Mouse (Mus musculus) kidney, adult 2 months (tissue): ENCODE data around the gene Acp6. TPM values are rescaled to one million over a fixed set of nuclear protein-coding genes. Genes with fewer than 3 reads are reported as not detected.

Experiments
- DNase-seq: peaks from one replicate; pipeline ENCODE4 v3.0.0; 2021
- H3K27ac ChIP-seq: fragments of 200-500 bp; 2 replicates; pipeline ENCODE4 v1.5.1; 2012; ENCODE audit warnings: low read depth, low read length, control low read depth, inconsistent platforms; ENCODE audit not compliant: insufficient read depth
- H3K27me3 ChIP-seq: fragments of 200-500 bp; replicated peaks from 2 replicates; pipeline ENCODE4 v1.6.1; 2012; ENCODE audit warnings: mild to moderate bottlenecking, moderate library complexity, low read length, inconsistent platforms; ENCODE audit not compliant: control insufficient read depth, insufficient read depth
- H3K36me3 ChIP-seq: fragments of 200-500 bp; 2 replicates; pipeline ENCODE4 v1.6.1; 2012; ENCODE audit warnings: mild to moderate bottlenecking, moderate library complexity, low read length, inconsistent platforms; ENCODE audit not compliant: control insufficient read depth, insufficient read depth
- H3K4me1 ChIP-seq: fragments of 200-500 bp; 2 replicates; pipeline ENCODE4 v1.6.1; 2011; ENCODE audit warnings: low read length; ENCODE audit not compliant: control insufficient read depth, insufficient read depth
- H3K4me3 ChIP-seq: fragments of 200-500 bp; 2 replicates; pipeline ENCODE4 v1.5.1; 2011; ENCODE audit warnings: mild to moderate bottlenecking, low read depth, low read length, control low read depth; ENCODE audit not compliant: insufficient read depth
- CTCF ChIP-seq: fragments of 200-500 bp; conservative IDR thresholded peaks from 2 replicates; pipeline ENCODE4 v1.5.1; 2011; ENCODE audit warnings: low read depth, mild to moderate bottlenecking, control low read depth, low read length, moderate library complexity, mixed read lengths; ENCODE audit not compliant: insufficient read depth, insufficient read length
- POLR2A ChIP-seq: fragments of 200-500 bp; IDR thresholded peaks from one replicate; pipeline ENCODE4 v1.6.1; 2011; ENCODE audit warnings: low read depth, low read length, control low read depth
- WGBS: fragments of 180-500 bp; shearing (Covaris S2); methylation state at CpG from one replicate; pipeline ENCODE4 v1.1.7; 2018; 5-methylcytosine and 5-hydroxymethylcytosine counted together
- polyA plus RNA-seq: library from polyadenylated mRNA; depleted of rRNA; stranded (reverse); fragments of >200 nt; gene quantifications from 2 replicates; pipeline ENCODE4 v1.2.3, GENCODE M21; 2012

Gene Acp6
- polyA plus RNA-seq, 1 experiment = 67.8 TPM

DNA sequence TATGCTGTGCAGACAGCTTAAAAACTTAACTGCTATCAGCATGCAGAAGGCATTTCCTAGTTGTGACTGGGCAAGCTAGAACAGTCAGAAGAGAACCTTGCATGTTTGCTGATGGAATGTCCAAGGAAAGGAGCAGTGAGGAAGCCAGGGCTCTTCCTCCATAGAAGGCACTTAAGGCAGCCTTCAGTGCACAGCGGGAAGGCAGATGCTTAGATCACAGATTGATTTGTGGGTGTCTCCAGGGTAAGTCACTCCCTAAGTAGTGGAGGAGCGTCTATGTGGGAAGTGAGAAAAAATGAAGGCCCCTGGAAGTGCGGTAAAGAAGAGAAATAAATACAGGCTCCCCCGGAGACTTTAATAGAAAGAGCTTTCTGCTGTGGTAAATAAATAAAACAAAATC lies 40.7 kb downstream of the Acp6 start:
- Histone ChIP-seq H3K27ac (no peak overlapping the region), H3K4me1 (peaks cover 4% of the 10 kb centered on the region; the same call in 1 of the 2 replicates), H3K36me3 (no peaks in the 10 kb centered on the region), H3K27me3 (no peaks in the 10 kb centered on the region), H3K4me3 (no peak overlapping the region)
- 46% methylated on average over 4 of the region's 4 CpGs for whole genome bisulfite sequencing
- DNase-seq = no peak
- no peak for TF ChIP-seq POLR2A
- TF ChIP-seq CTCF = no peak

DNA sequence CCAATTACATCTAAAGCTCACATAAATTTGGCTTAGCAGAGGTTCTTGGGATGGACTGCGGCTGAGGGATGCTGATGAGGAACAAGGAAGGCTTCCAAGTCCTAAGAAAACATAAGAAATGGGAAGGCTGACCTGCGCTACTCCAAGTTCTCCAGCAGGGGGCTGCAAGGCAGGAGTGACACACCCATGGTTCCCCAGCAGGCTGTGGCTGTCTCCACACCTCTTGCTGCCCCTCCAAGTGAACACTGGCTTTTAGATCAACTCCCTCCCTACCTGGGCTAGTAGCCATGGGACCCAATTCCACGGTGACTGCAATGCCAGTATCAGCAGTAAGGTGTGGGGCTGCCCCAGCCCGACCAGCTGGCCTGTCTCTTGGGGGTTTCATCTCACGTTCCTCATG lies 43.4 kb downstream of the Acp6 start:
- Histone ChIP-seq H3K4me1 (peaks cover 4% of the 10 kb centered on the region; the same call in 1 of the 2 replicates), H3K36me3 (peaks cover 2% of the 10 kb centered on the region; the same call in 1 of the 2 replicates), H3K27ac (no peak overlapping the region), H3K27me3 (no peaks in the 10 kb centered on the region), H3K4me3 (no peak overlapping the region)
- DNase-seq = peak; percentile 67
- TF ChIP-seq CTCF (peak; percentile 90), POLR2A (no peak)
- WGBS = 57% methylated on average over 5 of the region's 5 CpGs

DNA sequence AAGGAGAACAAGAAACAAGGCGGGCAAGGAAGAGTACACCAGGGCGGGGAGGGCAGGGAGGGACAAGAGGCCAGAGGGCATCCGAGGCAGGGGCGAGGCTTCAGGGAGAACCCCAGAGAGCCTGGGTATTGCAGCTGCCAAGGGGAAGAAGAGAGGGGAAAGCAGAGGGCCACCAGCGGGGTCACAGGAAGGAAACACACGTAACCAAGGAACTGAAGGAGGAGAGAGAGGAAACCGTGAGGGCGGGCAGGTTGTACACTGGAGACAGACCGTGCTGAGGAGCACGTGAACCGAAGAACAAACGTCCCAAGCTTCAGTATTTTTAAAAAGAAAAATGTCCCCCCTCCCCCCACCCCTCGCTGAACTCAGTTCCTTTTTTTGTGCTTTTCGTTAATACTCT lies 45.3 kb downstream of the Acp6 start:
- Histone ChIP-seq H3K27ac (no peak overlapping the region), H3K4me3 (no peak overlapping the region), H3K27me3 (no peaks in the 10 kb centered on the region), H3K36me3 (peaks cover 4% of the 10 kb centered on the region; the same call in 1 of the 2 replicates), H3K4me1 (peaks cover 4% of the 10 kb centered on the region; the same call in 1 of the 2 replicates)
- WGBS = 57% methylated on average over 14 of the region's 14 CpGs
- DNase-seq = no peak
- TF ChIP-seq CTCF (no peak), POLR2A (no peak)

DNA sequence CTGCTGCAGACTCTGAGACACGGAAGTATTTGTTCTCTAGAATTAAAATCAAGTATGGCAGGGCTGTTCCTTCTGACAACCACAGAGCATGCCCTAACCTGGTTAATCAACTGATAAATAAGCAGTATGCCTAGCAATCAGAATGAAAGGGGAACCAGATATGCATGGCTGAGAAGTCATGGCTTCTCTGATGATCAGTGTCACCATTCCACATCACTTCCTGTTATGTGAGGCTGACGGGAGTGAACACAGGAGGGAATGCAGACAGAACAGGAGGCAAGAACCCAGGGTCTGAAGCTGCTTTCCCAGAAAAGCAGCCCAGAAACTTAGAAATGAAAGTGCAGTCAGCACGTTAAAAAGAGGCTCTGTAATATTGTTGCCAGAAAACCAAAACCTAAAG lies 47.9 kb downstream of the Acp6 start:
- no peak for DNase-seq
- H3K36me3 ChIP-seq = peaks cover 4% of the 10 kb centered on the region; the same call in 1 of the 2 replicates

DNA sequence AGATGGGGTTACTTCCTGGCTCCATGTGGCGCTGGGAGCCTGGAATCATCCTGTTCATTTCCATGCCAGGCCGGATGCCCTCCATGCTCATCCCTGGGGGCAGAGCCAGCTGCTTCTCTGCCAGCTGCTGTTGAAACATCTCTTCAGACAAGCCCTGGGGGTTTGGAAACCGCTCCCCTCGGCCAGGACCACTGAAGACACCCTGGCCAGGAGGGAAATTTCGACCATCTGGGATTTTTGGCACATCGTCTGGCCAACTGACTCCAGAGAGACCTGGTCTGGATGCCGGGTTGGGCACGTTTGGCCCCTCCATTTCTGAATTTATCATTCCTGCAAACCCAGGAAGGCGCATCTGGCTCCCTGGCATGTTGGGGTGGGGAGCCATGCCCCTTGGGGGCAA lies 50.8 kb downstream of the Acp6 start:
- no peaks in the 10 kb centered on the region for H3K27me3 ChIP-seq
- WGBS = 90% methylated on average over 9 of the region's 9 CpGs
- DNase-seq = no peak
- no peak overlapping the region for H3K27ac ChIP-seq
- H3K4me1 ChIP-seq = no peaks in the 10 kb centered on the region
- TF ChIP-seq POLR2A = no peak
- no peak for TF ChIP-seq CTCF
- no peak overlapping the region for H3K4me3 ChIP-seq
- peaks cover 4% of the 10 kb centered on the region; the same call in 1 of the 2 replicates for H3K36me3 ChIP-seq

More for the DNA sequence above, 47.9 kb downstream of the Acp6 start:
- no peak for TF ChIP-seq POLR2A
- TF ChIP-seq CTCF = no peak
- Histone ChIP-seq H3K27ac (no peak overlapping the region), H3K4me3 (no peak overlapping the region), H3K27me3 (no peaks in the 10 kb centered on the region), H3K4me1 (no peaks in the 10 kb centered on the region)
- WGBS = 69% methylated on average over 3 of the region's 3 CpGs

DNA sequence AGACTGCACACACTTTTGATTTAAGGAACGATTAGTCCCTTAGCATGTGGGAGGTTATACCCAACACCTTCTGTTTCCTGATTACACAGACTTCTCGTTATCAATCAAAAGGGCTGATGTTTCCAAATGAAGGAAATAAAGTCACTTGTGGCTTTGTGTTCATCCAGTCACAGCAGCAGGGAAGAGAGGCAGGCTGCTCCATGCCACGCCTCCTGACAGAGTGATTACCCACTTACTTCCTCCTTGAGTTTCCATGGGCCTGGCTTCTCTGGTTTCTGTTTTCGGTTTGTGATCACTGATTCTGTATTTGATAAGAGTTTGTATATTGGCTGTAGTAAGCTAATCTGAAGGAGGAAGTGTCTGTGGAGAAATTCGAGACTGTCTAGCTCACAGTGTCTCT lies 52.6 kb downstream of the Acp6 start:
- H3K36me3 ChIP-seq = peaks cover 2% of the 10 kb centered on the region; the same call in 1 of the 2 replicates
- H3K27ac ChIP-seq = no peak overlapping the region
- 59% methylated on average over 5 of the region's 5 CpGs for WGBS
- H3K4me3 ChIP-seq = no peak overlapping the region
- no peak for TF ChIP-seq POLR2A
- no peak for TF ChIP-seq CTCF
- H3K4me1 ChIP-seq = no peaks in the 10 kb centered on the region
- peak; percentile 21 for DNase-seq
- H3K27me3 ChIP-seq = no peaks in the 10 kb centered on the region

DNA sequence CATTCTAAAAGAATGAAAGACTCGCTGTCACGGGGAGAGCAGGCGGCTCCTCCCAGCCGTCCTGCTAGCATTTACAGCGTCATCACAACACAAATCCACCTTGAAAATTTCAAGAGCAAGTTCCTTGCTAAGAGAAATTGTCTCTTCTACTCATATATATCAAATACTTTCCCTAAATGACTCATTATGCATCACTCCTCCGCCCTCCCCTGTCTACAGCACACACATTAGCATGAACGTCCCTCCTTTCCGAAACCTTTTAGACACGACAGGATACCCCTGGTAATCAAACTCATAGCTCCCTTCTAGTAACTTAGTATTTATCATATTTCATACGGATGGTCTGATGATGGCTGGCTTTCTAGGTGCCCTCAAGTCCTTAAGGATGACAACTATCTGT lies 55.3 kb downstream of the Acp6 start:
- H3K27ac ChIP-seq = no peak overlapping the region
- H3K4me3 ChIP-seq = no peak overlapping the region
- H3K36me3 ChIP-seq = no peaks in the 10 kb centered on the region
- no peak for DNase-seq
- TF ChIP-seq CTCF (no peak), POLR2A (no peak)
- H3K27me3 ChIP-seq = no peaks in the 10 kb centered on the region
- WGBS = 89% methylated on average over 10 of the region's 10 CpGs
- no peaks in the 10 kb centered on the region for H3K4me1 ChIP-seq
